Mouse (Mus musculus) thymus, postnatal 4 days (tissue): ENCODE data around the gene Dok4.
"Not testable (repeated sequence)": the region's sequence is repeated elsewhere in the genome, so short reads cannot be mapped to it uniquely, and the experiment has no call there.

Source experiments
- DNase-seq: peaks from one replicate; pipeline ENCODE4 v3.0.0; 2021

Dok4 gene

DNA sequence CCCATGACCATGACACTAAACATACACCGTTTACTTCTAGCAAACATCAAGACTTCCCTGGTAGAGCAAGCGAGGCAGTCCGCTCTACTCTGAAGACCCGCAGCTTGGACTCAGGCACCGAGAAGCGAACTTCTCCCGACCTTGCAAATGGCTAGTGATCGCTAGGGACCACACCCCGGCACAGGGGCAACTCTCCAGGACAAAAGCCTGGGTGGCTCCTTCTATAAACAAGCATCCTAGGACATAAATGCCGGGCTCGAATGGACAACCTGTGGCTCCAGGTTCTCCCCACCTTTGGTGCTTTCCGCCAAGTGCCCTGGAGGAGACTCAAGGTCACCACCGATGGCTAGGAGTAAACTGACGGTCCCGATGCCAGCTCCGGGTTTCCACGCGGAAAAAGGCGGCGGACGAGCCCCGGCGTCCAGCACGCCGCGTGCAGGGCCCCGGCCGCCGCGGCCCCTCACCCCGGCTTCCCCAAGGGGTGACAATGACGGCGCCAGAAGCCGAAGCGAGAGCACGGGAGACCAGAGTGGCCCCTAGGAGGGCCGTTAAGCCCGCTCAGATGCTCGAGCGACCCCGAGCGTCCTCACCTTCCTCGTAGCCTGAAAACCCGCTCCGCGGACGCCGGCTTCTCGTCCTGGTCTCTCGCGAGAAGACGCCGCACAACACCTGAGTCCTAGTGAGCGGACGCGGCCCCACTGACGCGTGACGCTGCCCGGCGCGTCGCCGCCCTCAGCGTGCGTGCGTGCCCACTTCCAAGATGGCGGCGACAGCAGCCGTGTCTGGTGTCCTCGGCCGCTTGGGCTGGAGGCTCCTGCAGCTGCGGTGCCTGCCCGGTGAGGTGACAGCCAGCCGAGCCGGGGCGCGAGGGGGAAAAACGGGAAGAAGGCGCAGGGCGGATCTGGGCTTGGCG, 38.2 kb downstream of the Dok4 start, which contains the start of the genes Coq9 and Ciapin1:
Gene Coq9, plus strand, starts transcription at position 660 of the 913 bp plus-strand sequence.
Gene Ciapin1, minus strand, starts transcription at position 697 of the 913 bp plus-strand sequence.
- DNase-seq = peak; percentile 96

DNA sequence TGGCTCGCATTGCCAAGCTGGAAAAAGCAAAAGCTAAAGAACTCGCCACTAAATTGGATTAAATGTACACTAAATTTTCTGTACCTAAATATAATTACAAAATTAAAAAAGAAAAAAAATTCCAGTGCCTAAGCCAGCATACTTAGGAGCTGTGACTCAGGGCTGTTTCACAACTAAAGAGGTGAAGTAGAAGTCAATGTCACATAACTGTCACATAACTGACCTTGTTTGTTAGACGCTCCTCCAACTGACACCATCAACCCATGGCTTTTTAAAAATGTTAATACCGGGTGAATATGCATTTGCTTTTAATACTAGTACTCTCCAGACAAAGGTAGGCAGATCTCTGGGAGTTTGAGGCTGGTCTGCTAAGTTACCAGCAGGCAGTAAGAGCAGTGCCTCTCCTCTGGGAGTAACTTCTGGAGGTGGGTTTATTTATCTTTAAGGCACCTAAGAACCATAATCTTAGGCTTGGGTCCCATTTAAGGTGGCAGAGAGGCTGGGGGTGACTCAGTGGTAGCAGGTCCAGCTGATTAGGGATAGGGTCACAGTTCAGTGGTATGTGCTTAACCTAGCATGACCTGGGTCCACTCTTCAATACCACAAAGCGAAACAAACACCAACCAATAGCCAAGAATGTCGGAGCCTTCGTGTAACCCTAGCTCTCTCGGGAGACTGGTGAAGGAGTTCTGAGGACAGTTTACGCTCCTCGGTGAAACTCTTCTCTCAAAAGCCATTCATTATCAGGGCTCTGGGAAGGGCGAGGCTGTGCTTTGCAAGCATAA, 39.5 kb downstream of the Dok4 start:
- DNase-seq = no peak

DNA sequence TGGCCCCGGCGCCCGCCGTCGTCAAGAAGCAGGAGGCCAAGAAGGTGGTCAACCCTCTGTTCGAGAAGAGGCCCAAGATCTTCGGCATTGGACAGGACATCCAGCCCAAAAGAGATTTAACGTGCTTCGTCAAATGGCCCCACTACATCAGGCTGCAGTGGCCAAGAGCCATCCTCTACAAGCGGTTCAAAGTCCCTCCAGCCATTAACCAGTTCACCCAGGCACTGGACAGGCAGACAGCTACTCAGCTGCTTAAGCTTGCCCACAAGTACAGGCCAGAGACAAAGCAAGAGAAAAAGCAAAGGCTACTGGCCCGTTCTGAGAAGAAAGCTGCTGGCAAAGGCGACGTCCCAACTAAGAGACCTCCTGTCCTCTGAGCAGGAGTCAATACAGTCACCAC, 40.4 kb downstream of the Dok4 start:
- not testable (repeated sequence) for DNase-seq

DNA sequence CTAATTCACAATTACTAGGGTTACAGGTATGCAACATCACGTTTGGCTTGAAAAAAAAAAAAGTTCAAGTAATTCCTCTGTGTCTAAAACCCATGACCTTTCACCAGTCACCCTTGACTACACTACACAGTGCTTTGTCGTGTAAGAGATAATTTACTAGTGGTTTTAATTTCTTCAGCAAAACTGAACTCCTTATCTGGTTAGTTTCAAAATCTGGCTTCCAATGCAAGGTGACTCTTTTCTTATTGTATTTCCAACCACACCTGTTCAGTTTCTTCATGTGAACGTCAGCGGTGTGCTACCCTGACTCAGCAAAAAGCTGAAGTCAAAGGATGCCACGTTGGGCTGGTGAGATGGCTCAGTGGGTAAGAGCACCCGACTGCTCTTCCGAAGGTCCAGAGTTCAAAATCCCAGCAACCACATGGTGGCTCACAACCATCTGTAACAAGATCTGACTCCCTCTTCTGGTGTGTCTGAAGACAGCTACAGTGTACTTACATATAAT, 42.2 kb downstream of the Dok4 start:
- DNase-seq = not testable (repeated sequence)

DNA sequence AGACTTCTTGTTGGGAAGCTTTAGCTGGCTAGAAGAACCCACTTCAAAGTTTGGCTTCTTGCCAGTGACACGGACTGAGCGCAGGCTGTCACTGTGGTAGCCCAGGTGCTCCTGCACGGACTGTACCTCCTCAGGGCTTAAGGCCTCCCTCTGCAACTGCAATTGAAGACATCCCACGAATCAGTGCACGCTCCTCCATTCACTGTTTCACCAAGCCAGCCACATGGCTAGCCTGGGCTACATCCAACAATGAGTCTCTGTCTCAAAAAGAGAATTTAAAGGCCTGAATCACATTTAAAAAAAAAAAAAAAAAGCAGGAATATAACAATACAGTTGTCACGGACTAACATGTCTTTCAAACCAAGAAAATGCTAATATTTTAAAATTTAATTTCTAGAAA, 47.8 kb downstream of the Dok4 start:
- DNase-seq = no peak

DNA sequence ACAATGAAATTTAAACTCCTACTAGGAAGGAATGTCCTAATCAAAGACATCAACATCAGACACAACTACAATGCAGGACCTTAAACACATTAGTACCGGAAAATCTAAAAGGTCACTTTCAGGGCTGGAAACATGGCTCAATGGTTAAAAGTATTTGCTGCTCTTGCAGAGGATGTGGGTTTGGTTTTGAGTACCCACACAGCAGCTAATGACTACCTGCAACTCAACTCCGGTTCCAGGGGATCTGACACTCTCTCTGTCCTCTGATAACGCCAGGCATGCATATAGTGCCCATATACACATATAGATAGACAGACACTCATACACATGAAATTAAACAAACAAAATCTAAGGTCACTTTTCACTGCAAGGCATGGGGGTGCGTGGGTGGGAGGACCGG, 49.9 kb downstream of the Dok4 start:
- no peak for DNase-seq

DNA sequence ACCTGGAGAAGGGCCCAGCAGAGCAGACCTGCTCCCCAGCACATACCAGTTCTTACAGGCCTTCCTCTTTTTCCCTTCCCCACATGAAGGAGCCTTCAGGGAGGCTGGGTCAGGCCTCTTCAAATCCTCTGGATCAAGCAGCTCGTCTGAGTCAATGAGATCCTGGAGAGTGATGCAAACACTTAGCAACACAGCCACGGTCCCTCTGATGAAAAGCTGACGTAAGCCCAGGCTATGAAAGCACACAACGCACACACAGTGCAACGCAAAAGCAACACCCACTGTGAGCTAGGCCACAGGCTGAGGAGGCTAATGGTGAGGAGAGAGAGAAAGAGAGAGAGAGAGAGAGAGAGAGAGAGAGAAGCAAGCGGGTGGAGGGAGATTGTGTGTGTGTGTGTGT, 51.0 kb downstream of the Dok4 start:
- no peak for DNase-seq

DNA sequence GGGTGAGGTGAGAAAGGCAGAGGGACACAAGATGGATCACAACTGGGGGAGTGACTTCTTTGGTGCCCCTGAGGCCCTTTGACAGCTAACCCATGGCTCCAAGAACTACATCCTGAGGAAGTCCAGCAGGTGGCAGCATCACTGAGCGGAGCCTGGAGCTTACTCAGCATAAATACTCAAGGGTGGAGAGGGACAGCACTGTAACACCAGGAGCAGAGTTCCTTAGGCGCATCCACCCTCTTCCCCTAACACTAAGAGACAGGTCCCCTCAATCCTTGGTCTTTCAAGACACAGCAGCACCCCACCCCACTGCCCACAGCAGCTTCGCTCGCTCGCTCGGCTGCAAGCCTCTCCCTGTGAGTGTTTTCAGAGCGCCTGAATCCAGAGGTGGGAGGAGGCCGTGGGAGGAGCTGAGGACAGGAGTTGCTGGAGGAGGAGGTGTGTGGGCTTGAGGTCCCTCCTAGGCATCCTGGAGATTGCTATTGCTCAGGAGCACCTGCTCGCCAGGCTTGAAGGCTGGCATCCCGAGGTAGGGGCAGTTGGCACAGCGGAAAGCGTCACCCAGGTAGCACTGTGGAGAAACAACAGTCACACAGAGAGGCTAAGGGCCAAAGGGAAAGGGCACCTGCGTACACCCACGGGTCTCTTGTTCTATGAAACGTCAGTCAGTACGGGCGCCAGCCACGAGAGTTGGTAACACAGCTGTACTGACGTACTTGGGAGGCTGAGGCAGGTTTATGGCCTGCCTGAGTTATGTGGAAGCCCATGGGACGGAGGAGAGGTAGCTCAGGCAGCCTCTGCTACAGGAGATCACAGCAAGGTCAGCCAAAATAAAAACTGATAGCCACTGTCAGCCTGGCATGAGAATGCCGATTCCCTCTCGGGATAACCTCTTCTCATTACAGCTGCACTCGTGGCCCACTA, 53.2 kb downstream of the Dok4 start:
- DNase-seq = peak; percentile 78

DNA sequence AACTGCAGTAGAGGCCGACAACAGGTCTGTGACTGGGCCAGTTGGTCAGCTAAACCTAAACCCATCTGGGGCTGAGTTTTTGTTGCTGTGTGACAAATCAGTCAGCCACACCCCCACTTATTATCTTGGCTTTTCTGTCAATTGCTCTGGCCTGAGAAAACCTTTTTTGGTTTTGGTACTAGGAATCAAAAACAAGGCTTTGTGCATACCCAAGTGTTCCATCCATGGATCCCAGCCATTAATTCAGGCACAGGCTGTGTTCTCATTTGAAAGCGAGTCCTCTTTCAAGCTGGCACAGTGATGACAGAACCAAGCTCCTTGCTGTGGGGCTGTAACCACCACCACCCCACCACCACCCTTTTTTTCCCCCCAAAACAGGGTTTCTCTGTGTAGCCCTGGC, 54.7 kb downstream of the Dok4 start:
- DNase-seq = no peak

DNA sequence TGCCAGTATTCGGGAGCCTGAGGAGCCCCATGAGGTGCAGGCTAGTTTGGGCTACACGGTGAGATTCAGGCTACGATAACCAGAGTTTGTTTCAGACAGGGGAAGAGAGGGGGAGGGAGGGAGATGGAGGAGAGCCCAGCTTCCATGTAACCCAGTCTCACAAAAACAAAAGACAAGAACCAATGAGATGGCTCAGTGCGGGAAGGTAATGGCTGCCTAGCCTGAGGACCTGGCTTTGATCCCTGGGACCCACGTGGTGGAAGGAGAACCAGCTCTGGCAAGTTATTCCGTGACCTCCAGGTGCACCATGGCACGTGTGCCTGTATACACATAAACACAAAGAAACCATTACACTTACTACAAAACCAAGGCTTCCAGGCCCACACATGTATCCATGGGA, 55.6 kb downstream of the Dok4 start:
- no peak for DNase-seq

DNA sequence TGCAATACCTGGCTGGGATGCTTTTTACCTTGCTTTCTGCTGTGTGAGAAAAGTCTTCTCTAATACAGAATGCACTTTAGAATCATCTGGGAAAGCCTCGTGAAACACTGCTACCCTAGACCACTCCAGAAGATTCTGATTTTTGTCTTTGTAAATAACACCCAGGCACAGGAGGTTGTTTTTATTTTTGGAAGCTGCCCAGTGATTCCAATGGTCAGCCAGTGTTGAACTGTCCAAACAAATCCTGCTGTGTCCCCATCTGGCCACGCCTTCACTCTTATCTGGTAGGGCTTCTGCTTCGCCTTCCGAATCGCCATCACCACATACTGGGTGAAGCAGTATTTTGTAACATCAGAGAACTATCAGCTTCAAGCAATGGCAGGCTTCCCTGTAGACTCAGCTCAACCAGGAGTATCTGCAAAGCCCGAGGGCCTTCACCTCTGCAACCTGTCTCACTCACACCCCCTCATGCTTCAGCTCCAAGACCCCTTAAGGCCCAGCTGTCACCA, 56.4 kb downstream of the Dok4 start:
- DNase-seq = no peak

DNA sequence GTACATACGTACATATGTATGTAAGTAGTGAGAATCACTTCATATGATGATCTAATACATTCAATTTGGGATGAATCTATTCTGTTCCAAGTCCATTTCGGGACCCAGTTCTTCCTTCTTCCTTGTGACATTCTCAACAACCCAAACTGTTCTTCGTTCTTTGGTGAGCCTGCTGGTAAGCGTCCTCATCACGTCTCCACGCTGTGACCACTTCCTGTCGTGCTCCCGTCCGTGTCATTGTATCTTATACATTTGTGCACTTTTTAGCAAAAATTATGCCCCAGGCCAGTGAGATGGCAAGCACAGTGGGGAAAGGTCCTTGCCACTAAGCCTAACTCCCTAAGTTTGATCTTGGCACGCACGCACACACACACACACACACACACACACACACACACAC, 58.2 kb downstream of the Dok4 start:
- DNase-seq = no peak

DNA sequence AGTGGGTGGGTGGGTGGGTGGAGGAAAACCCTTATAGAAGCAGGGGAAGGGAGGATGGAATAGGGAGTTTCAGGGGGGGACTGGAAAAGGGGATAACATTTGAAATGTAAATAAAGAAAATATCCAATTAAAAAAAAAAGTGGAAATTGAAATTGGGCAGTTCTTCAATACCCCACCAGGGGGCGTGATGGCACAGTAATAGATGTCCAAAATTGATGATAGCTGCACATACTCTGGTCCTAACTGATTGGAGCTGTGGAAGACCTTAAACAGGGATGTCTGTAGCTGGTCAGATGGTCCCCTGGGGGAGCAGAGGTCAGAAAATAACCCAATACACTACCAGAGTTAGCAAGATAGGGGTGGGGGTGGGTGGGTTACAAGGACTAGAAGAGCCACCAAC, 61.6 kb downstream of the Dok4 start:
- peak; percentile 42 for DNase-seq
